Mouse (Mus musculus) neural tube, embryonic 12.5 days (tissue): ENCODE measurements around the gene Akap8. TPM values are rescaled to one million over a fixed set of nuclear protein-coding genes. Genes with fewer than 3 reads are reported as not detected.
A peak's percentile ranks its signal among the peaks of the same experiment; 100 is the strongest.

Experiments used
- ATAC-seq: fragments of 200-750 bp; cut with Nextera tagmentation; 2 replicates; pipeline ENCODE4 v1.8.0; 2017; ENCODE audit warnings: low read depth, mild to moderate bottlenecking, moderate TSS enrichment, moderate library complexity; ENCODE audit not compliant: low FRiP score
- H3K27ac ChIP-seq: fragments of 300-500 bp; sonication (generic); 2 replicates; pipeline ENCODE4 v1.5.1; 2016
- H3K27me3 ChIP-seq: fragments of 300-500 bp; sonication (generic); replicated peaks from 2 replicates; pipeline ENCODE4 v1.6.1; 2016; ENCODE audit warnings: mild to moderate bottlenecking
- H3K36me3 ChIP-seq: fragments of 300-500 bp; sonication (generic); 2 replicates; pipeline ENCODE4 v1.6.1; 2016; ENCODE audit warnings: mild to moderate bottlenecking
- H3K4me1 ChIP-seq: fragments of 300-500 bp; sonication (generic); 2 replicates; pipeline ENCODE4 v1.6.1; 2016
- H3K4me2 ChIP-seq: fragments of 300-500 bp; sonication (generic); replicated peaks from 2 replicates; pipeline ENCODE4 v1.6.1; 2016; ENCODE audit warnings: mild to moderate bottlenecking
- H3K4me3 ChIP-seq: fragments of 300-500 bp; sonication (generic); 2 replicates; pipeline ENCODE4 v1.5.1; 2016
- H3K9ac ChIP-seq: fragments of 300-500 bp; sonication (generic); 2 replicates; pipeline ENCODE4 v1.6.1; 2016; ENCODE audit warnings: mild to moderate bottlenecking
- H3K9me3 ChIP-seq: fragments of 300-500 bp; sonication (generic); 2 replicates; pipeline ENCODE4 v1.6.1; 2016; ENCODE audit warnings: mild to moderate bottlenecking
- WGBS: fragments of 180-500 bp; shearing (Covaris S2); methylation state at CpG from one replicate; pipeline ENCODE4 v1.1.7; 2016; 5-methylcytosine and 5-hydroxymethylcytosine counted together
- polyA plus RNA-seq: library from polyadenylated mRNA; unstranded; fragments of >200 nt; fragmentation: Nextera tagmentation; extraction: Ambion mirVana; gene quantifications from 2 replicates; pipeline ENCODE4 v1.2.1, GENCODE M21; 2016

Akap8 gene
- polyA plus RNA-seq, 1 experiment from 2014 or later = 126 TPM

- Histone ChIP-seq H3K27ac (no peak overlapping the region), H3K36me3 (peaks cover 94% of the 10 kb centered on the region), H3K27me3 (no peaks in the 10 kb centered on the region), H3K9me3 (no peaks in the 10 kb centered on the region), H3K4me2 (no peak overlapping the region), H3K4me1 (peaks cover under 1% of the 10 kb centered on the region; the same call in 1 of the 2 replicates), H3K9ac (no peak overlapping the region), H3K4me3 (no peak overlapping the region)
- WGBS = 81% methylated on average over 5 of the region's 5 CpGs
- no peak for ATAC-seq
These were observed 7.1 kb downstream of the Akap8 start for GRCm38 (mm10) chr17:32313892-32314291.

- H3K27me3 ChIP-seq = no peaks in the 10 kb centered on the region
- no peaks in the 10 kb centered on the region for H3K9me3 ChIP-seq
- H3K9ac ChIP-seq = no peak overlapping the region
- no peak overlapping the region for H3K27ac ChIP-seq
- H3K4me2 ChIP-seq = no peak overlapping the region
- ATAC-seq = no peak
- H3K4me3 ChIP-seq = no peak overlapping the region
- H3K4me1 ChIP-seq = no peaks in the 10 kb centered on the region
- WGBS = 95% methylated on average over 8 of the region's 8 CpGs
- peaks cover 98% of the 10 kb centered on the region for H3K36me3 ChIP-seq
These were observed 8.2 kb downstream of the Akap8 start for GRCm38 (mm10) chr17:32312801-32313200.

GRCm38 (mm10) chr17:32307963-32308362 is 13.1 kb downstream of the Akap8 start:
- H3K27me3 ChIP-seq = no peaks in the 10 kb centered on the region
- H3K9me3 ChIP-seq = no peaks in the 10 kb centered on the region
- no peak overlapping the region for H3K27ac ChIP-seq
- H3K4me1 ChIP-seq = no peaks in the 10 kb centered on the region
- no peak for ATAC-seq
- no peak overlapping the region for H3K9ac ChIP-seq
- WGBS = 94% methylated on average over 4 of the region's 4 CpGs
- H3K4me3 ChIP-seq = no peak overlapping the region
- H3K36me3 ChIP-seq = peaks cover 93% of the 10 kb centered on the region
- no peak overlapping the region for H3K4me2 ChIP-seq

- ATAC-seq = no peak
- Histone ChIP-seq H3K4me2 (no peak overlapping the region), H3K9me3 (no peaks in the 10 kb centered on the region), H3K9ac (no peak overlapping the region), H3K4me3 (no peak overlapping the region), H3K27ac (no peak overlapping the region), H3K36me3 (no peaks in the 10 kb centered on the region), H3K27me3 (no peaks in the 10 kb centered on the region), H3K4me1 (no peaks in the 10 kb centered on the region)
- WGBS = 78% methylated on average over 1 of the region's 1 CpGs
These were observed 22.9 kb downstream of the Akap8 start for GRCm38 (mm10) chr17:32298125-32298524.

- H3K9me3 ChIP-seq = no peaks in the 10 kb centered on the region
- no peak overlapping the region for H3K4me2 ChIP-seq
- H3K4me3 ChIP-seq = no peak overlapping the region
- WGBS = 87% methylated on average over 2 of the region's 2 CpGs
- H3K9ac ChIP-seq = no peak overlapping the region
- no peaks in the 10 kb centered on the region for H3K36me3 ChIP-seq
- no peak for ATAC-seq
- no peak overlapping the region for H3K27ac ChIP-seq
- H3K4me1 ChIP-seq = no peaks in the 10 kb centered on the region
- H3K27me3 ChIP-seq = no peaks in the 10 kb centered on the region
These were observed 25.1 kb downstream of the Akap8 start for GRCm38 (mm10) chr17:32295901-32296300.

GRCm38 (mm10) chr17:32295160-32295559 is 25.9 kb downstream of the Akap8 start:
- no peaks in the 10 kb centered on the region for H3K27me3 ChIP-seq
- H3K9ac ChIP-seq = no peak overlapping the region
- H3K4me2 ChIP-seq = no peak overlapping the region
- ATAC-seq = no peak
- no peaks in the 10 kb centered on the region for H3K4me1 ChIP-seq
- no peak overlapping the region for H3K4me3 ChIP-seq
- H3K9me3 ChIP-seq = no peaks in the 10 kb centered on the region
- H3K27ac ChIP-seq = no peak overlapping the region
- H3K36me3 ChIP-seq = no peaks in the 10 kb centered on the region
- 82% methylated on average over 4 of the region's 4 CpGs for WGBS

- Histone ChIP-seq H3K4me1 (peaks cover 20% of the 10 kb centered on the region), H3K27me3 (no peaks in the 10 kb centered on the region), H3K27ac (no peak overlapping the region), H3K9me3 (no peaks in the 10 kb centered on the region), H3K36me3 (no peaks in the 10 kb centered on the region), H3K9ac (peak overlapping the region; percentile 99), H3K4me3 (peak overlapping the region; percentile 89), H3K4me2 (peak overlapping the region; percentile 80)
- ATAC-seq = no peak
- 60% methylated on average over 6 of the region's 6 CpGs for WGBS
These were observed 35.8 kb downstream of the Akap8 start for GRCm38 (mm10) chr17:32285138-32285670.

- Histone ChIP-seq H3K4me1 (peaks cover 20% of the 10 kb centered on the region), H3K9ac (peak within 1 kb of the TSS; percentile 99), H3K4me3 (peak within 1 kb of the TSS; percentile 89), H3K4me2 (peak within 1 kb of the TSS; percentile 80), H3K27ac (peak within 1 kb of the TSS; percentile 99), H3K36me3 (no peaks in the 10 kb centered on the region), H3K27me3 (no peaks in the 10 kb centered on the region), H3K9me3 (no peaks in the 10 kb centered on the region)
- peak; percentile 91 for ATAC-seq
- WGBS = under 1% methylated on average over 88 of the region's 100 CpGs
These were observed 36.5 kb downstream of the Akap8 start, which contains the start of gene Brd4 for GRCm38 (mm10) chr17:32284262-32285137. Gene Brd4, minus strand, starts transcription at chr17:32284722.

GRCm38 (mm10) chr17:32283771-32284221 is 37.2 kb downstream of the Akap8 start:
- WGBS = 0% methylated on average over 41 of the region's 41 CpGs
- ATAC-seq = peak; percentile 70
- H3K9ac ChIP-seq = peak overlapping the region; percentile 99
- H3K4me1 ChIP-seq = peaks cover 20% of the 10 kb centered on the region
- H3K27ac ChIP-seq = peak overlapping the region; percentile 99
- peak overlapping the region; percentile 80 for H3K4me2 ChIP-seq
- H3K27me3 ChIP-seq = no peaks in the 10 kb centered on the region
- no peaks in the 10 kb centered on the region for H3K9me3 ChIP-seq
- H3K36me3 ChIP-seq = no peaks in the 10 kb centered on the region
- peak overlapping the region; percentile 89 for H3K4me3 ChIP-seq

- ATAC-seq = peak; percentile 22; the same call in 1 of the 2 replicates
- Histone ChIP-seq H3K9me3 (no peaks in the 10 kb centered on the region), H3K27me3 (no peaks in the 10 kb centered on the region), H3K4me3 (peak overlapping the region; percentile 89), H3K4me1 (peaks cover 20% of the 10 kb centered on the region), H3K4me2 (peak overlapping the region; percentile 80), H3K36me3 (no peaks in the 10 kb centered on the region), H3K9ac (peak overlapping the region; percentile 99), H3K27ac (peak overlapping the region; percentile 99)
- whole genome bisulfite sequencing = 11% methylated on average over 7 of the region's 7 CpGs
These were observed 37.7 kb downstream of the Akap8 start for GRCm38 (mm10) chr17:32283341-32283740.

GRCm38 (mm10) chr17:32281611-32282310 is 39.3 kb downstream of the Akap8 start:
- H3K9ac ChIP-seq = no peak overlapping the region
- H3K27me3 ChIP-seq = no peaks in the 10 kb centered on the region
- peaks cover 20% of the 10 kb centered on the region for H3K4me1 ChIP-seq
- H3K27ac ChIP-seq = no peak overlapping the region
- ATAC-seq = no peak
- 86% methylated on average over 4 of the region's 4 CpGs for WGBS
- no peaks in the 10 kb centered on the region for H3K36me3 ChIP-seq
- H3K4me3 ChIP-seq = no peak overlapping the region
- no peaks in the 10 kb centered on the region for H3K9me3 ChIP-seq
- peak overlapping the region; percentile 12; the same call in 1 of the 2 replicates for H3K4me2 ChIP-seq

GRCm38 (mm10) chr17:32281126-32281525 is 39.9 kb downstream of the Akap8 start:
- Histone ChIP-seq H3K9ac (no peak overlapping the region), H3K9me3 (no peaks in the 10 kb centered on the region), H3K36me3 (no peaks in the 10 kb centered on the region), H3K4me2 (peak overlapping the region; percentile 12; the same call in 1 of the 2 replicates), H3K27ac (no peak overlapping the region), H3K27me3 (no peaks in the 10 kb centered on the region), H3K4me3 (no peak overlapping the region), H3K4me1 (peaks cover 20% of the 10 kb centered on the region)
- WGBS = 97% methylated on average over 2 of the region's 2 CpGs
- no peak for ATAC-seq
